Comparison of ENCODE assay signal across 11 mouse cellular contexts in the genomic region with DNA sequence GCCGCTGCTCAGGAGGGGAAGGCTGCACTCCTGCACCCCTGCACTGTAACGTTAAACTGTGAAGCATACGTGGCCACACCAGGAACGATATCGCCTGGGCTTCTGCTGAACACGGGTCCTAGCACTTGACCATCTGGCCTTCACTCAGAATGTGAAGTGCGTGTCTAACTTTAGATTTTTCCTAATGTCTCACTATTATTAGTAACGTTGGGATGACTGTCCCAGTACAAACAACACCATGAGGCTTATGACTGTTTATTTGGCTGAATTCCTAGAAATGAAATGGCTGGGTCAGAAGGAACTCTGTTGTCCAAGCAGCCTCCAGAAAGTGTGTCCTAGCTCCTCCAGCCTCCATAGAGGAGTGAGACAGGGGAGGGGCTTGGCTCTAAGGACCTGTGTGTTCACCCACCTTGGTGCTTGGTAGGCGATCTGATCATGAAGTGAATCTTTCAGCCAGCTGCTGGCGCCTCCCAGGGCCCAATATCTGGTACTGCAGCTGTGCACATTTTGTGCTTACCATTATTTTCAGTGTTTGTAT. TPM values are rescaled to one million over a fixed set of nuclear protein-coding genes. Genes with fewer than 3 reads are reported as not detected.
DNase-seq lines count a peak whose midpoint lies in the region; ATAC-seq and TF ChIP-seq lines count a peak whose summit lies in the region.
"Had no signal": no experiment of that assay in that cellular context is flagged by ENCODE, and none has a peak within 500 bp of the region (broad histone marks: within the 10 kb centered on the region; RNA-seq: fewer than 3 reads in every experiment).

No protein-coding gene starts in this region.

- H3K9ac ChIP-seq in forebrain, postnatal 0 days, result no peak overlapping the region
- no peak overlapping the region for H3K9ac ChIP-seq in forebrain, embryonic 16.5 days (replicated peaks; ENCODE audit: low read depth, low read length)
- no peak overlapping the region for H3K9ac ChIP-seq in lung, embryonic 16.5 days (ENCODE audit: low read length)
- H3K9ac ChIP-seq: hindbrain, embryonic 12.5 days had no signal

- ATAC-seq in forebrain, postnatal 0 days, result no peak
- no peak for ATAC-seq in forebrain, embryonic 16.5 days
- peak; percentile 66 for ATAC-seq in lung, embryonic 16.5 days (ENCODE audit: low read depth)

- intact Hi-C loops in left cerebral cortex, postnatal 14 days (cut with DNase I), result no loop called here

- no peaks in the 10 kb centered on the region for H3K9me3 ChIP-seq in forebrain, postnatal 0 days (ENCODE audit: low read length)
- no peaks in the 10 kb centered on the region for H3K9me3 ChIP-seq in forebrain, embryonic 16.5 days (ENCODE audit: control insufficient read depth, low read length)
- no peaks in the 10 kb centered on the region for H3K9me3 ChIP-seq in lung, embryonic 16.5 days (ENCODE audit: control insufficient read depth, low read length)
- H3K9me3 ChIP-seq: hindbrain, embryonic 12.5 days had no signal

- H3K27ac ChIP-seq in forebrain, postnatal 0 days (ENCODE audit: low read depth, low read length), result no peak overlapping the region
- H3K27ac ChIP-seq in forebrain, embryonic 16.5 days (ENCODE audit: low read length), result no peak overlapping the region
- no peak overlapping the region for H3K27ac ChIP-seq in lung, embryonic 16.5 days (ENCODE audit: low read length)
- H3K27ac ChIP-seq: hindbrain, embryonic 12.5 days had no signal

- TF ChIP-seq CTCF in forebrain, postnatal 0 days (IDR thresholded peaks at IDR 0.05; ENCODE audit: low read depth), result 0 out of 2 replicates have a peak, but pooled peaks have one; percentile 17

- 64% methylated on average over 10 of the region's 10 CpGs for WGBS in forebrain, postnatal 0 days
- WGBS in forebrain, embryonic 16.5 days, result 71% methylated on average over 10 of the region's 10 CpGs
- WGBS in lung, embryonic 16.5 days, result 42% methylated on average over 10 of the region's 10 CpGs

- H3K4me3 ChIP-seq in forebrain, postnatal 0 days (ENCODE audit: low read depth, low read length), result no peak overlapping the region
- no peak overlapping the region for H3K4me3 ChIP-seq in forebrain, embryonic 16.5 days (replicated peaks; ENCODE audit: low read length)
- H3K4me3 ChIP-seq in lung, embryonic 16.5 days (ENCODE audit: low read length), result no peak overlapping the region
- H3K4me3 ChIP-seq: hindbrain, embryonic 12.5 days; myocyte had no signal

- no peaks in the 10 kb centered on the region for H3K36me3 ChIP-seq in forebrain, postnatal 0 days (ENCODE audit: insufficient read depth)
- no peaks in the 10 kb centered on the region for H3K36me3 ChIP-seq in forebrain, embryonic 16.5 days (ENCODE audit: control insufficient read depth, insufficient read depth)
- no peaks in the 10 kb centered on the region for H3K36me3 ChIP-seq in lung, embryonic 16.5 days (ENCODE audit: control insufficient read depth, insufficient read depth, low read length)
- H3K36me3 ChIP-seq: hindbrain, embryonic 12.5 days had no signal

- no peaks in the 10 kb centered on the region for H3K4me1 ChIP-seq in forebrain, postnatal 0 days (ENCODE audit: insufficient read depth)
- H3K4me1 ChIP-seq in forebrain, embryonic 16.5 days (replicated peaks; ENCODE audit: control insufficient read depth, insufficient read depth, low read length), result no peaks in the 10 kb centered on the region; the same call in 1 of the 2 replicates
- H3K4me1 ChIP-seq in lung, embryonic 16.5 days (replicated peaks; ENCODE audit: control insufficient read depth, insufficient read depth, low read length), result no peaks in the 10 kb centered on the region

- H3K4me2 ChIP-seq in forebrain, postnatal 0 days (ENCODE audit: low read depth), result no peak overlapping the region
- no peak overlapping the region for H3K4me2 ChIP-seq in forebrain, embryonic 16.5 days (ENCODE audit: low read length)
- H3K4me2 ChIP-seq in lung, embryonic 16.5 days (ENCODE audit: low read depth, low read length), result no peak overlapping the region
- H3K4me2 ChIP-seq: hindbrain, embryonic 12.5 days had no signal

- no peak for DNase-seq in forebrain, postnatal 0 days
- no peak for DNase-seq in lung, postnatal 25 days (ENCODE audit: low spot score)
- peak; percentile 48 to 57 for DNase-seq in cerebellum, postnatal 25 days
- peak; percentile 17 for DNase-seq in lung, postnatal 14 days
- no peak for DNase-seq in spleen, adult 18-20 months
- no peak for DNase-seq in left cerebral cortex, postnatal 14 days (ENCODE audit: low spot score in 2 of 2)
- DNase-seq: thymus, adult 18-20 months had no signal

- no peaks in the 10 kb centered on the region for H3K27me3 ChIP-seq in forebrain, postnatal 0 days (ENCODE audit: insufficient read depth, low read length)
- H3K27me3 ChIP-seq in forebrain, embryonic 16.5 days (replicated peaks; ENCODE audit: control insufficient read depth, insufficient read depth, low read length), result no peaks in the 10 kb centered on the region
- no peaks in the 10 kb centered on the region for H3K27me3 ChIP-seq in lung, embryonic 16.5 days (ENCODE audit: control insufficient read depth, insufficient read depth, low read depth, low read length)
- H3K27me3 ChIP-seq: hindbrain, embryonic 12.5 days had no signal

RNA-seq across cellular contexts. Expression of gene Zdhhc22, which starts 9.1 kb away (rescaled TPM):
- 10.7 and 12.5 TPM in 2 replicates for total RNA-seq in forebrain, postnatal 0 days (2014; rRNA removed)
- 12.3 and 21.7 TPM in 2 replicates for polyA plus RNA-seq in forebrain, postnatal 0 days (2015; fragmentation: Nextera tagmentation; extraction: Ambion mirVana)
- 5.2 and 9.4 TPM in 2 replicates for polyA plus RNA-seq in forebrain, embryonic 16.5 days (2015; fragmentation: Nextera tagmentation; extraction: Ambion mirVana)
- 0.14 and 0.15 TPM in 2 replicates for polyA plus RNA-seq in lung, embryonic 16.5 days (2015; fragmentation: Nextera tagmentation; extraction: Ambion mirVana)
- 10 to 100 TPM; 46.0 to 56.9 TPM for total RNA-seq in left cerebral cortex, postnatal 14 days (2021)

RNA-seq across cellular contexts. Expression of gene Tmem63c, which starts 21.8 kb away (rescaled TPM):
- total RNA-seq in forebrain, postnatal 0 days (2014; rRNA removed), result 20.1 and 21.8 TPM in 2 replicates
- 6.6 and 8.5 TPM in 2 replicates for polyA plus RNA-seq in forebrain, postnatal 0 days (2015; fragmentation: Nextera tagmentation; extraction: Ambion mirVana)
- 6.4 and 11.2 TPM in 2 replicates for polyA plus RNA-seq in forebrain, embryonic 16.5 days (2015; fragmentation: Nextera tagmentation; extraction: Ambion mirVana)
- polyA plus RNA-seq in lung, embryonic 16.5 days (2015; fragmentation: Nextera tagmentation; extraction: Ambion mirVana), result 0.13 TPM in 1 of 2 replicates, not detected in the other
- total RNA-seq in left cerebral cortex, postnatal 14 days (2021), result 10 to 100 TPM; 41.2 to 43.1 TPM
- polyA plus RNA-seq: myocyte had no signal

RNA-seq across cellular contexts. Expression of gene Cipc, which starts 52.5 kb away (rescaled TPM):
- 53.1 and 62.9 TPM in 2 replicates for total RNA-seq in forebrain, postnatal 0 days (2014; rRNA removed)
- polyA plus RNA-seq in forebrain, postnatal 0 days (2015; fragmentation: Nextera tagmentation; extraction: Ambion mirVana), result 28.4 and 38.1 TPM in 2 replicates
- polyA plus RNA-seq in forebrain, embryonic 16.5 days (2015; fragmentation: Nextera tagmentation; extraction: Ambion mirVana), result 61.5 and 62.7 TPM in 2 replicates
- 18.9 and 20.2 TPM in 2 replicates for polyA plus RNA-seq in lung, embryonic 16.5 days (2015; fragmentation: Nextera tagmentation; extraction: Ambion mirVana)
- total RNA-seq in left cerebral cortex, postnatal 14 days (2021), result 10 to 100 TPM; 71.2 to 72.2 TPM

Comparison
In these comparisons a context has a peak if more than half of its experiments do, and no peak if none do; other contexts are left out.
1. DNase-seq: peak in cerebellum, postnatal 25 days (2 of 2) and lung, postnatal 14 days (single experiment); none in forebrain, postnatal 0 days (single experiment), lung, postnatal 25 days (single experiment), spleen, adult 18-20 months (0 of 2) and left cerebral cortex, postnatal 14 days (0 of 2).